Mouse (Mus musculus) CH12.LX (cell line): Measurements from ENCODE around the gene Pxk.

Experiments used
- CTCF ChIP-seq, 2 experiments: IDR thresholded peaks in 1 of 2; conservative IDR thresholded peaks in 1 of 2; 2 replicates each; pipeline ENCODE4 v1.5.1; 2011 to 2012; ENCODE audit warnings: low read depth in 2 of 2, low read length in 2 of 2, improper control_type of control experiment in 1 of 2, inconsistent platforms in 1 of 2, mild to moderate bottlenecking in 1 of 2, moderate library complexity in 1 of 2
- E2F4 ChIP-seq: IDR thresholded peaks from 2 replicates; pipeline ENCODE4 v1.6.1; 2011; ENCODE audit warnings: low read depth, low read length, improper control_type of control experiment; ENCODE audit not compliant: insufficient replicate concordance
- EP300 ChIP-seq: IDR thresholded peaks from 2 replicates; pipeline ENCODE4 v1.6.1; 2011; ENCODE audit warnings: low read length, improper control_type of control experiment
- GABPA ChIP-seq: IDR thresholded peaks from 2 replicates; pipeline ENCODE4 v1.6.1; 2012; ENCODE audit warnings: low read depth, low read length, improper control_type of control experiment, inconsistent platforms; ENCODE audit not compliant: insufficient replicate concordance
- POLR2AphosphoS2 ChIP-seq: IDR thresholded peaks from 2 replicates; pipeline ENCODE4 v1.6.1; 2011; ENCODE audit warnings: low read depth, low read length, improper control_type of control experiment

DNA sequence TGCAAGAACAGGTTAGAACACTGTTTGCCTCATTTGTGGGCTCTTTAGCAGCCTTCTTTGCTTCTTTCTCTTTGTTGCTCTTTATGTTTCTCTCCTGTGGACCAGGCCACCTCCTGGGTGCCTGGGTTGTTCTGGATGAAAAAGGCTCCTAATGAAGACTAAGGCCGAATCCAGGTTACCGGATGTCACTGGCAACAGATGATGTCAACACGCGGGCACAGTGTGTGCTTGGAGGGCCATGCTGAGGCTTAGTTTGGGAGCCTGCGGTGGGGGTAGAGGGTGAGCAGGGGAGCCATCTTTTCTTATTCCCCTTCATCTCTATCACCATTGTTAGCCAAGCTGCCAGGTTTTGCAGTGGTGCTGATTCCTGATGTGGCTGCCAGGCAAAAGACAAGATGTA, 109.5 kb downstream of the Pxk start:
- TF ChIP-seq E2F4: no peak
- TF ChIP-seq POLR2AphosphoS2: no peak
- TF ChIP-seq GABPA: no peak
- TF ChIP-seq EP300: no peak
- no peak for TF ChIP-seq CTCF (conservative IDR thresholded peaks at IDR 0.05 in 1 of 2, IDR thresholded peaks at IDR 0.05 in 1 of 2; ENCODE audit: low read depth in 2 of 2, low read length in 2 of 2)
